In the genomic region with DNA sequence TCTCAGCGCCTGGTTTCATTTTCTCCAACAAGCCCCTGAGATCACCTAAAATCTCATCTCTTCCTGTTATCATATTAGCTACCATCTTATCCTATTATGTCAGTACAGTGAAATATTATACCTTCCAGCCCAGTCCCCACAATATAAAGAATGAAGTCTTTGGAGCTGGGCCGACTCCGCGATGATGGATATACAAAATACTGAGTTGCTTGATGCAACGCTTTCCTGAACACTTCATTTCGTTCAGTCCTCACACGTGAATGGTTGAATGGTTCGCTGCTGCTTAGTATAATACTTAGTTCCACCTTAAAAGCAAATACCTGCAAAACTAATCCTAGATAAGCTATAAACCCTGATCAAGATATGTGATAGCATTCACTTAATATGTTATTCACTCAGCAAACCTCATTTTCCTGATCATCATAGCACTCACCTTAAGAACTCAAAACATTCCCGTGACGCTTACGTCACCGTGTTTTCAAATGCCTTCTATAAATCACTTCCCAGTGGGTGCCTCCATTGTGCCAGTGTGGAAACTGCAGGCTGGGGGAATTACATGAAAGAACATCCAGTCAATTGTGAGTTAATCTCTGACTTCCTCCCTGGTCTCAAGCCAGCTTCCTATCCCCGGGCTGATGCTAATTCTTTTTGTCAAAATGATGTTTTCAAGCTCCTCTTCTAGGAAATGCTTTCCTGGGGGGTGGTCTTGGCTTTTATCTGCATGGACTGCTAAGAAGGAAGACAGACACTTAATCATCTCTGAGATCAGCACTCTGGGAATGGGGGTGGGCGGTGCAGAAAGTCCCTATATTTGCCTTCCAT, we compare ENCODE assay signal across 8 mouse cellular contexts. TPM values are rescaled to one million over a fixed set of nuclear protein-coding genes. Genes with fewer than 3 reads are reported as not detected.
DNase-seq lines count a peak whose midpoint lies in the region; ATAC-seq and TF ChIP-seq lines count a peak whose summit lies in the region.

A gene (minus strand): TSS at position 466 of the 822 bp plus-strand sequence.

- peak; percentile 60 for DNase-seq in Muller cell, postnatal 12 days (ENCODE audit: inconsistent ontology term)
- no peak for DNase-seq in layer of hippocampus, postnatal 10 days (ENCODE audit: low spot score in 2 of 2)
- no peak for DNase-seq in adipocyte (ENCODE audit: low spot score)
- no peak for DNase-seq in testis, postnatal 10 days (ENCODE audit: low spot score)

- no peaks in the 10 kb centered on the region for H3K36me3 ChIP-seq in ES-Bruce4 (ENCODE audit: control insufficient read depth, insufficient read depth, low read length, poor library complexity, severe bottlenecking)
- no peaks in the 10 kb centered on the region for H3K36me3 ChIP-seq in heart, embryonic 16.5 days (ENCODE audit: control insufficient read depth, insufficient read depth)
- no peaks in the 10 kb centered on the region for H3K36me3 ChIP-seq in midbrain, embryonic 15.5 days (replicated peaks)

- TF ChIP-seq CTCF in ES-Bruce4 (IDR thresholded peaks at IDR 0.05; ENCODE audit: low read depth, low read length), result no peak

- no peak for TF ChIP-seq POLR2A in ES-Bruce4 (IDR thresholded peaks at IDR 0.05; ENCODE audit: insufficient read depth, low read length)

- 45% methylated on average over 14 of the region's 14 CpGs for WGBS in heart, embryonic 16.5 days
- WGBS in midbrain, embryonic 15.5 days, result 32% methylated on average over 14 of the region's 14 CpGs

- no peaks in the 10 kb centered on the region for H3K27me3 ChIP-seq in ES-Bruce4 (ENCODE audit: control insufficient read depth, insufficient read depth, low read length, poor library complexity, severe bottlenecking)
- no peaks in the 10 kb centered on the region for H3K27me3 ChIP-seq in heart, embryonic 16.5 days (ENCODE audit: control insufficient read depth, insufficient read depth, low read length)
- no peaks in the 10 kb centered on the region; the same call in 1 of the 2 replicates for H3K27me3 ChIP-seq in midbrain, embryonic 15.5 days (replicated peaks)

- no peaks in the 10 kb centered on the region for H3K9me3 ChIP-seq in ES-Bruce4 (replicated peaks; ENCODE audit: control insufficient read depth, insufficient read depth, low read length, poor library complexity, severe bottlenecking)
- no peaks in the 10 kb centered on the region for H3K9me3 ChIP-seq in heart, embryonic 16.5 days (replicated peaks; ENCODE audit: control insufficient read depth, low read length)
- H3K9me3 ChIP-seq in midbrain, embryonic 15.5 days, result no peaks in the 10 kb centered on the region

- no peak for TF ChIP-seq EP300 in ES-Bruce4 (IDR thresholded peaks at IDR 0.05; ENCODE audit: insufficient read depth, low read depth, low read length)

- no peak for ATAC-seq in erythroblast, adult 5-6 weeks (replicated peaks; ENCODE audit: low FRiP score, poor library complexity, severe bottlenecking)
- ATAC-seq in heart, embryonic 16.5 days (replicated peaks; ENCODE audit: extremely low read depth, insufficient read depth, low FRiP score), result no peak
- peak; percentile 73 for ATAC-seq in midbrain, embryonic 15.5 days (replicated peaks)

- H3K4me3 ChIP-seq in ES-Bruce4 (ENCODE audit: low read depth, low read length), result no peak within 1 kb of the TSS
- peak within 1 kb of the TSS; percentile 19; the same call in 1 of the 2 replicates for H3K4me3 ChIP-seq in heart, embryonic 16.5 days (ENCODE audit: low read length)
- no peak within 1 kb of the TSS for H3K4me3 ChIP-seq in midbrain, embryonic 15.5 days

- peak within 1 kb of the TSS; percentile 33 for H3K4me2 ChIP-seq in heart, embryonic 16.5 days (ENCODE audit: low read depth, low read length)
- peak within 1 kb of the TSS; percentile 32 for H3K4me2 ChIP-seq in midbrain, embryonic 15.5 days

- H3K4me1 ChIP-seq in ES-Bruce4 (ENCODE audit: control insufficient read depth, insufficient read depth, low read length), result no peaks in the 10 kb centered on the region
- H3K4me1 ChIP-seq in heart, embryonic 16.5 days (ENCODE audit: control insufficient read depth, insufficient read depth, low read length), result peaks cover 15% of the 10 kb centered on the region
- H3K4me1 ChIP-seq in midbrain, embryonic 15.5 days, result peaks cover 15% of the 10 kb centered on the region

- H3K9ac ChIP-seq in ES-Bruce4 (ENCODE audit: low read depth, poor library complexity, severe bottlenecking), result no peak within 1 kb of the TSS
- H3K9ac ChIP-seq in heart, embryonic 16.5 days (ENCODE audit: low read length), result no peak within 1 kb of the TSS
- H3K9ac ChIP-seq in midbrain, embryonic 15.5 days, result no peak within 1 kb of the TSS

- H3K27ac ChIP-seq in ES-Bruce4 (ENCODE audit: insufficient read depth, low read length), result no peak within 1 kb of the TSS
- no peak within 1 kb of the TSS for H3K27ac ChIP-seq in heart, embryonic 16.5 days (ENCODE audit: low read length)
- H3K27ac ChIP-seq in midbrain, embryonic 15.5 days, result peak within 1 kb of the TSS; percentile 19

RNA-seq across cellular contexts. Expression of the gene that starts here (rescaled TPM):
- polyA plus RNA-seq in ES-Bruce4 (2011; ENCODE audit: insufficient read depth, insufficient read length, low read depth, missing spikeins), result 53.9 and 56.5 TPM in 2 replicates
- 37.2 and 37.7 TPM in 2 replicates for total RNA-seq in erythroblast, adult 5-6 weeks (2015; ENCODE audit: low replicate concordance)
- 42.0 and 69.7 TPM in 2 replicates for total RNA-seq in erythroblast, adult 5-6 weeks (2017; ENCODE audit: low replicate concordance)
- polyA plus RNA-seq in heart, embryonic 16.5 days (2015; fragmentation: Nextera tagmentation; extraction: Ambion mirVana), result 16.1 and 19.1 TPM in 2 replicates
- 100 to 1,000 TPM; 162 to 165 TPM for total RNA-seq in layer of hippocampus, postnatal 10 days (2021)
- polyA plus RNA-seq in midbrain, embryonic 15.5 days (2015; fragmentation: Nextera tagmentation; extraction: Ambion mirVana), result 69.4 and 70.8 TPM in 2 replicates
